Mouse (Mus musculus) liver, embryonic 11.5 days (tissue): ENCODE measurements at regions not wholly inside any gene's neighbourhood (a gene's known extent, or its start where the extent isn't known, plus 50 kb on each side); places are given as distances from the start of the nearest gene placed in this dataset.

ENCODE experiments used
- ATAC-seq: fragments of 200-750 bp; cut with Nextera tagmentation; replicated peaks from 2 replicates; pipeline ENCODE4 v1.8.0; 2017; ENCODE audit warnings: moderate number of reproducible peaks, mild to moderate bottlenecking, moderate TSS enrichment, moderate library complexity; ENCODE audit not compliant: low FRiP score
- DNase-seq: peaks from one replicate; pipeline ENCODE4 v3.0.0-alpha.2; 2017; ENCODE audit warnings: low spot score
- H3K27ac ChIP-seq: fragments of 300-500 bp; sonication (generic); 2 replicates; pipeline ENCODE4 v1.5.1; 2014; ENCODE audit warnings: mild to moderate bottlenecking, low read depth, low read length, control low read depth
- H3K27me3 ChIP-seq: fragments of 300-500 bp; sonication (generic); replicated peaks from 2 replicates; pipeline ENCODE4 v1.6.1; 2014; ENCODE audit warnings: low read length, mixed read lengths; ENCODE audit not compliant: control insufficient read depth, insufficient read depth
- H3K36me3 ChIP-seq: fragments of 300-500 bp; sonication (generic); 2 replicates; pipeline ENCODE4 v1.6.1; 2014; ENCODE audit warnings: mild to moderate bottlenecking, low read length, moderate library complexity, mixed read lengths; ENCODE audit not compliant: control insufficient read depth, insufficient read depth
- H3K4me1 ChIP-seq: fragments of 300-500 bp; sonication (generic); replicated peaks from 2 replicates; pipeline ENCODE4 v1.6.1; 2014; ENCODE audit warnings: low read length, mixed read lengths; ENCODE audit not compliant: control insufficient read depth, insufficient read depth
- H3K4me2 ChIP-seq: fragments of 300-500 bp; sonication (generic); 2 replicates; pipeline ENCODE4 v1.6.1; 2014; ENCODE audit warnings: mild to moderate bottlenecking, control low read depth, moderate library complexity
- H3K4me3 ChIP-seq: fragments of 300-500 bp; sonication (generic); 2 replicates; pipeline ENCODE4 v1.5.1; 2014; ENCODE audit warnings: low read depth, low read length, control low read depth
- H3K9ac ChIP-seq: fragments of 300-500 bp; sonication (generic); 2 replicates; pipeline ENCODE4 v1.6.1; 2014; ENCODE audit warnings: low read depth, low read length, control low read depth
- H3K9me3 ChIP-seq: fragments of 300-500 bp; sonication (generic); 2 replicates; pipeline ENCODE4 v1.6.1; 2016; ENCODE audit warnings: low read length, inconsistent platforms, mixed read lengths; ENCODE audit not compliant: control insufficient read depth
- WGBS: fragments of 180-500 bp; shearing (Covaris S2); extraction: QIAGEN DNeasy Blood & Tissue Kit; methylation state at CpG from one replicate; pipeline ENCODE4 v1.1.7; 2014; 5-methylcytosine and 5-hydroxymethylcytosine counted together

- H3K4me3 ChIP-seq: no peak overlapping the region
- H3K9ac ChIP-seq: no peak overlapping the region
- no peak overlapping the region for H3K27ac ChIP-seq
- no peak overlapping the region for H3K4me2 ChIP-seq
- ATAC-seq: no peak
- H3K36me3 ChIP-seq: no peaks in the 10 kb centered on the region
- WGBS: 65% methylated on average over 3 of the region's 3 CpGs
- DNase-seq: no peak
- H3K9me3 ChIP-seq: no peaks in the 10 kb centered on the region
- no peaks in the 10 kb centered on the region for H3K4me1 ChIP-seq
- H3K27me3 ChIP-seq: no peaks in the 10 kb centered on the region
These were observed 251.9 kb upstream of the Gap43 start for GRCm38 (mm10) chr16:42592321-42592720.

DNA sequence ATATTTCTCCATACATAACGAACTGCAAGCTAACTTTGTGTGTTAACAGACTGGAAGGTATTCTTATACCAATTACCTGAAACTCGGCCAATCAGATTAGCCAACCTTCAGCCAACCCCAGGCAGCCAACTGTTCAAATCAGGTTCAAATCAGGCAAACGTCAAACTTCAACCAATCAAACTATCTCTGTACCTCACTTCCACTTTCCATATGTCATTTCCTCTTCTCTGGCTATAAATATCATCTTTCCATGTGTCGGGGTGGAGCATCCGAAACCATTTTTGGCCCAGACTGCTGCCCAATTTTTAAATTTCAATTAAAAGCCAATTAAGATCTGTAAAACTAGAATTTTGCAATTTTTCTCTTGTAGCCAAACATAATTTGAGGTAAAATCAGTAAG is 251.1 kb upstream of the Gap43 start:
- Histone ChIP-seq H3K9ac (no peak overlapping the region), H3K27me3 (no peaks in the 10 kb centered on the region), H3K36me3 (no peaks in the 10 kb centered on the region), H3K4me3 (no peak overlapping the region), H3K27ac (no peak overlapping the region), H3K4me1 (no peaks in the 10 kb centered on the region), H3K9me3 (no peaks in the 10 kb centered on the region), H3K4me2 (no peak overlapping the region)
- DNase-seq (no peak), ATAC-seq (no peak)
- 75% methylated on average over 5 of the region's 5 CpGs for WGBS

DNA sequence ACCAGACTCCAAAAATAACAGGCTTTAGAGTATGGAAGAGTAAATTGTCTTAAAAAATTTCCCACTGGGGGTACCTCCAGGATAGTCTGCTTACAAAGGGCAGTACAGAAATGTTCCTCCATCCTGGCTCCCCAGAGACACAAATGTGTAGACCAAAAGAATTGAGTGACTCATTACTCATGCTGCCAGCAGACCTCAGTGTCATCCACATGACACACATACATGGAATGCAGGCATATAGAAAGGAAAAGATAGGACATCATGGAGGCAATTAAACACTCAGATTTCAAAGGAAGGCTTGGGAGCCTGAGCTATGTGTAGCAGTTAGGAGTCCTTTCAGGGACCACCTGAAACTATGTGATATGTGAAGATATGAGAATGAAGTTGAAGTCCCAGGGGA is 245.7 kb upstream of the Gap43 start:
- H3K27me3 ChIP-seq: no peaks in the 10 kb centered on the region
- no peak overlapping the region for H3K4me2 ChIP-seq

GRCm38 (mm10) chr16:42575517-42575946 is 235.1 kb upstream of the Gap43 start:
- ATAC-seq: no peak
- DNase-seq: no peak
- 16% methylated on average over 7 of the region's 7 CpGs for whole genome bisulfite sequencing

More for the DNA sequence above, 245.7 kb upstream of the Gap43 start:
- no peak overlapping the region for H3K9ac ChIP-seq
- no peaks in the 10 kb centered on the region for H3K4me1 ChIP-seq
- no peaks in the 10 kb centered on the region for H3K36me3 ChIP-seq
- no peak overlapping the region for H3K27ac ChIP-seq
- DNase-seq (no peak), ATAC-seq (no peak)
- no peak overlapping the region for H3K4me3 ChIP-seq
- H3K9me3 ChIP-seq: no peaks in the 10 kb centered on the region

GRCm38 (mm10) chr16:42574978-42575377 is 234.5 kb upstream of the Gap43 start:
- 29% methylated on average over 1 of the region's 1 CpGs for WGBS
- no peak overlapping the region for H3K27ac ChIP-seq
- ATAC-seq: no peak

More at GRCm38 (mm10) chr16:42575517-42575946, 235.1 kb upstream of the Gap43 start:
- Histone ChIP-seq H3K9me3 (no peaks in the 10 kb centered on the region), H3K27ac (no peak overlapping the region), H3K27me3 (no peaks in the 10 kb centered on the region), H3K4me2 (no peak overlapping the region), H3K9ac (no peak overlapping the region), H3K4me1 (no peaks in the 10 kb centered on the region), H3K4me3 (no peak overlapping the region), H3K36me3 (no peaks in the 10 kb centered on the region)

GRCm38 (mm10) chr16:42570246-42570996 is 230.0 kb upstream of the Gap43 start:
- Histone ChIP-seq H3K36me3 (no peaks in the 10 kb centered on the region), H3K4me1 (no peaks in the 10 kb centered on the region), H3K4me3 (no peak overlapping the region), H3K4me2 (no peak overlapping the region), H3K9me3 (no peaks in the 10 kb centered on the region), H3K9ac (no peak overlapping the region), H3K27me3 (no peaks in the 10 kb centered on the region), H3K27ac (no peak overlapping the region)
- DNase-seq (no peak), ATAC-seq (no peak)
- WGBS: 84% methylated on average over 6 of the region's 6 CpGs

More at GRCm38 (mm10) chr16:42574978-42575377, 234.5 kb upstream of the Gap43 start:
- no peaks in the 10 kb centered on the region for H3K27me3 ChIP-seq
- no peaks in the 10 kb centered on the region for H3K36me3 ChIP-seq
- no peak overlapping the region for H3K9ac ChIP-seq
- no peak overlapping the region for H3K4me3 ChIP-seq
- H3K4me2 ChIP-seq: no peak overlapping the region
- H3K9me3 ChIP-seq: no peaks in the 10 kb centered on the region
- no peak for DNase-seq
- H3K4me1 ChIP-seq: no peaks in the 10 kb centered on the region

GRCm38 (mm10) chr16:42569335-42569734 is 228.9 kb upstream of the Gap43 start:
- Histone ChIP-seq H3K27ac (no peak overlapping the region), H3K9ac (no peak overlapping the region), H3K4me3 (no peak overlapping the region), H3K36me3 (no peaks in the 10 kb centered on the region), H3K27me3 (no peaks in the 10 kb centered on the region), H3K4me2 (no peak overlapping the region), H3K4me1 (no peaks in the 10 kb centered on the region), H3K9me3 (no peaks in the 10 kb centered on the region)
- DNase-seq (no peak), ATAC-seq (no peak)
- 76% methylated on average over 2 of the region's 2 CpGs for WGBS

DNA sequence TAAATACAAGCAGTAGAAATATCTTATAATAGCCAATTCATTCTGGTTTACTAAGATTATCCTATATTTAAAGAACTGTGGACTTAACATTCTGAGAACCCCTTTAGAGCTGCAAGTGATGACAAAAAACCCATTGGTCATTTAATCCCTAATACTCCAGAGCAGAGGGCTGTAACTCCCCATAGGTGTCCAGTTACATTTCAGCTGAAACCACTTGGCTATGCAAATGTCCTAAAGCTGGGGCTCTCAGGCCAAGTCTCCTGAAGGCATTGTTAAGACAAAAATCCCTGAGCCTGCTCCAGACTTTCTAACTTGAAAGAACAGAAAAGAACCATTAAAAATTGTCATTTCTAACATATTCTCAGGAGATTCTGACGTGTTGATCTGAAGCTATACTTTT is 209.1 kb upstream of the Gap43 start:
- H3K4me1 ChIP-seq: no peaks in the 10 kb centered on the region
- ATAC-seq (no peak), DNase-seq (no peak)
- no peak overlapping the region for H3K9ac ChIP-seq
- no peak overlapping the region for H3K4me2 ChIP-seq
- no peaks in the 10 kb centered on the region for H3K9me3 ChIP-seq
- no peaks in the 10 kb centered on the region for H3K36me3 ChIP-seq
- WGBS: 52% methylated on average over 1 of the region's 1 CpGs
- no peak overlapping the region for H3K4me3 ChIP-seq
- H3K27me3 ChIP-seq: no peaks in the 10 kb centered on the region
- H3K27ac ChIP-seq: no peak overlapping the region
